9 mouse cellular contexts compared by ENCODE assay signal in the genomic region with DNA sequence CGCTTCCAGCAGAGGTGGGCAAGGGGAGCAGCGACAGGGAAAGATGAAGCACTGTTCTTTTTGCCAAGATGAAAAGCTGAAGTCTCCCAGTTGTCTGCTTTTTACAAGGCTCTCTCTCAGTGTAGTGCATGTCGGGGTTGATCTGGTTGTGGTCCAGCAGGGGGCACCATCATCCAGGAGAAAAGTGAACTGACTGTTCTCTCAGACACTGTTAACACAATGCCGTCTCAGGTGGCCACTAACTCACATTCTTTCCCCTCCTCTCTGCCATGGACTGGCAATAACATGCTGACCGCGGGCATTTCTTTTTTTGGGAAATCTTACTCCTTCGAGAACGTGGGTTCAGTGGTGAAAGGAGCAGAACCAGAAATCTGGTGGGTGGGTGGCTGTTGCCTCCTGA. TPM values are rescaled to one million over a fixed set of nuclear protein-coding genes. Genes with fewer than 3 reads are reported as not detected.
DNase-seq lines count a peak whose midpoint lies in the region; ATAC-seq and TF ChIP-seq lines count a peak whose summit lies in the region.
"Had no signal": no experiment of that assay in that cellular context is flagged by ENCODE, and none has a peak within 500 bp of the region (broad histone marks: within the 10 kb centered on the region; RNA-seq: fewer than 3 reads in every experiment).

No protein-coding gene starts in this region.

- H3K9ac ChIP-seq in lung, embryonic 15.5 days: no peak overlapping the region
- H3K9ac ChIP-seq: heart, embryonic 13.5 days had no signal

- no peak overlapping the region for H3K4me3 ChIP-seq in G1E (ENCODE audit: low read depth, low read length)
- H3K4me3 ChIP-seq in cerebellum, adult 2 months (replicated peaks; ENCODE audit: insufficient read depth, low read depth, low read length): no peak overlapping the region
- no peak overlapping the region for H3K4me3 ChIP-seq in hindbrain, embryonic 10.5 days
- H3K4me3 ChIP-seq in lung, embryonic 15.5 days: no peak overlapping the region
- no peak overlapping the region for H3K4me3 ChIP-seq in thymus, adult 2 months (ENCODE audit: control insufficient read depth, insufficient read depth, low read length)
- H3K4me3 ChIP-seq: heart, embryonic 13.5 days had no signal

- ATAC-seq in G1E (ENCODE audit: extremely low read depth, insufficient number of reproducible peaks, low FRiP score, poor library complexity, severe bottlenecking): no peak; the same call in 1 of the 2 replicates
- peak; percentile 76; the same call in 1 of the 2 replicates for ATAC-seq in lung, embryonic 15.5 days (ENCODE audit: borderline replicate concordance, extremely low read depth, low FRiP score, low TSS enrichment)

- H3K36me3 ChIP-seq in G1E (replicated peaks): peaks cover 85% of the 10 kb centered on the region
- peaks cover 94% of the 10 kb centered on the region for H3K36me3 ChIP-seq in hindbrain, embryonic 10.5 days
- H3K36me3 ChIP-seq in lung, embryonic 15.5 days: peaks cover 85% of the 10 kb centered on the region
- H3K36me3 ChIP-seq in thymus, adult 2 months (ENCODE audit: control insufficient read depth, insufficient read depth, low read length): peaks cover 48% of the 10 kb centered on the region

- peaks cover 5% of the 10 kb centered on the region; the same call in 1 of the 2 replicates for H3K4me1 ChIP-seq in G1E (ENCODE audit: insufficient read depth, low read depth, low read length)
- H3K4me1 ChIP-seq in cerebellum, adult 2 months (ENCODE audit: control insufficient read depth, insufficient read depth, low read length): no peaks in the 10 kb centered on the region; the same call in 1 of the 2 replicates
- no peaks in the 10 kb centered on the region for H3K4me1 ChIP-seq in hindbrain, embryonic 10.5 days (replicated peaks)
- H3K4me1 ChIP-seq in lung, embryonic 15.5 days: no peaks in the 10 kb centered on the region
- H3K4me1 ChIP-seq in thymus, adult 2 months (replicated peaks; ENCODE audit: control insufficient read depth, insufficient read depth, low read length): no peaks in the 10 kb centered on the region
- H3K4me1 ChIP-seq: heart, embryonic 13.5 days had no signal

- peaks cover 18% of the 10 kb centered on the region for H3K9me3 ChIP-seq in G1E (replicated peaks)
- H3K9me3 ChIP-seq in hindbrain, embryonic 10.5 days: no peaks in the 10 kb centered on the region
- H3K9me3 ChIP-seq in lung, embryonic 15.5 days: no peaks in the 10 kb centered on the region
- H3K9me3 ChIP-seq: heart, embryonic 13.5 days had no signal

- DNase-seq in G1E (ENCODE audit: low spot score): peak; percentile 41
- DNase-seq in cerebellum, adult 2 months: peak; percentile 62 to 77
- DNase-seq in forelimb bud, embryonic 11.5 days (ENCODE audit: low read depth, low spot score): peak; percentile 80
- peak; percentile 71 for DNase-seq in hindbrain, embryonic 10.5 days (ENCODE audit: low spot score)
- peak; percentile 59 for DNase-seq in layer of hippocampus, adult 9-10 months (ENCODE audit: low spot score)
- DNase-seq in ovary, postnatal 10 days (ENCODE audit: low spot score): peak; percentile 34
- peak; percentile 80 for DNase-seq in thymus, adult 2 months

- H3K27ac ChIP-seq in cerebellum, adult 2 months (ENCODE audit: insufficient read depth, low read length): no peak overlapping the region
- H3K27ac ChIP-seq in hindbrain, embryonic 10.5 days: no peak overlapping the region
- H3K27ac ChIP-seq in lung, embryonic 15.5 days: no peak overlapping the region
- H3K27ac ChIP-seq in thymus, adult 2 months (ENCODE audit: control insufficient read depth, insufficient read depth, low read length): no peak overlapping the region
- H3K27ac ChIP-seq: heart, embryonic 13.5 days had no signal

- 30% methylated on average over 8 of the region's 8 CpGs for WGBS in cerebellum, adult 2 months
- 39% methylated on average over 8 of the region's 8 CpGs for WGBS in hindbrain, embryonic 10.5 days
- 31% methylated on average over 8 of the region's 8 CpGs for WGBS in lung, embryonic 15.5 days
- 57% methylated on average over 8 of the region's 8 CpGs for WGBS in thymus, adult 2 months

- peak; percentile 64 for TF ChIP-seq CTCF in G1E (IDR thresholded peaks at IDR 0.05; ENCODE audit: low read depth, low read length)
- peak; percentile 87 for TF ChIP-seq CTCF in cerebellum, adult 2 months (IDR thresholded peaks at IDR 0.05; ENCODE audit: borderline replicate concordance, insufficient read depth, low read depth, low read length)
- TF ChIP-seq CTCF in thymus, adult 2 months (IDR thresholded peaks at IDR 0.05; ENCODE audit: borderline replicate concordance, control insufficient read depth, extremely low read depth, insufficient read depth, low read length, poor library complexity): no peak

- no peak for TF ChIP-seq POLR2A in cerebellum, adult 2 months (IDR thresholded peaks at IDR 0.05; ENCODE audit: borderline replicate concordance, insufficient read depth, low read length)
- no peak for TF ChIP-seq POLR2A in thymus, adult 2 months (IDR thresholded peaks at IDR 0.05; ENCODE audit: control insufficient read depth, extremely low read depth, insufficient read depth, low read length, poor library complexity)

- no peak overlapping the region for H3K4me2 ChIP-seq in lung, embryonic 15.5 days
- H3K4me2 ChIP-seq: heart, embryonic 13.5 days had no signal

- no peaks in the 10 kb centered on the region for H3K27me3 ChIP-seq in G1E (ENCODE audit: insufficient read depth, low read length)
- no peaks in the 10 kb centered on the region for H3K27me3 ChIP-seq in cerebellum, adult 2 months (ENCODE audit: control insufficient read depth, insufficient read depth, low read length)
- H3K27me3 ChIP-seq in hindbrain, embryonic 10.5 days (ENCODE audit: insufficient read depth, poor library complexity, severe bottlenecking): no peaks in the 10 kb centered on the region
- no peaks in the 10 kb centered on the region for H3K27me3 ChIP-seq in lung, embryonic 15.5 days
- no peaks in the 10 kb centered on the region for H3K27me3 ChIP-seq in thymus, adult 2 months (ENCODE audit: control insufficient read depth, insufficient read depth, low read length)
- H3K27me3 ChIP-seq: heart, embryonic 13.5 days had no signal

RNA-seq across cellular contexts. Expression of gene Mat2a, which starts 11.3 kb away (rescaled TPM):
- total RNA-seq in G1E (2014; fragmentation: Nextera tagmentation) (355 and 414 TPM in 2 replicates), G1E (2017) (275 and 294 TPM in 2 replicates)
- polyA plus RNA-seq in G1E (2012): 24.9 and 34.2 TPM in 2 replicates
- polyA plus RNA-seq in cerebellum, adult 2 months (2012; rRNA removed): 187 and 200 TPM in 2 replicates
- 320 and 408 TPM in 2 replicates for polyA plus RNA-seq in hindbrain, embryonic 10.5 days (2016; fragmentation: Nextera tagmentation; extraction: Ambion mirVana)
- 333 and 355 TPM in 2 replicates for polyA plus RNA-seq in lung, embryonic 15.5 days (2015; fragmentation: Nextera tagmentation; extraction: Ambion mirVana)
- 140 and 162 TPM in 2 replicates for polyA plus RNA-seq in thymus, adult 2 months (2012; rRNA removed)

RNA-seq across cellular contexts. Expression of gene Ggcx, which starts 13.9 kb away (rescaled TPM):
- 25.9 and 27.8 TPM in 2 replicates for total RNA-seq in G1E (2014; fragmentation: Nextera tagmentation)
- 9.2 and 12.4 TPM in 2 replicates for total RNA-seq in G1E (2017)
- 6.5 and 6.7 TPM in 2 replicates for polyA plus RNA-seq in G1E (2012)
- polyA plus RNA-seq in cerebellum, adult 2 months (2012; rRNA removed): 22.9 and 23.5 TPM in 2 replicates
- polyA plus RNA-seq in hindbrain, embryonic 10.5 days (2016; fragmentation: Nextera tagmentation; extraction: Ambion mirVana): 18.5 and 19.6 TPM in 2 replicates
- 36.5 and 40.0 TPM in 2 replicates for polyA plus RNA-seq in lung, embryonic 15.5 days (2015; fragmentation: Nextera tagmentation; extraction: Ambion mirVana)
- 14.0 and 15.3 TPM in 2 replicates for polyA plus RNA-seq in thymus, adult 2 months (2012; rRNA removed)

RNA-seq across cellular contexts. Expression of gene Vamp8, which starts 37.5 kb away (rescaled TPM):
- total RNA-seq in G1E (2014; fragmentation: Nextera tagmentation): 58.1 and 72.6 TPM in 2 replicates
- 516 and 572 TPM in 2 replicates for total RNA-seq in G1E (2017)
- 147 and 261 TPM in 2 replicates for polyA plus RNA-seq in G1E (2012)
- 57.0 and 62.2 TPM in 2 replicates for polyA plus RNA-seq in cerebellum, adult 2 months (2012; rRNA removed)
- polyA plus RNA-seq in hindbrain, embryonic 10.5 days (2016; fragmentation: Nextera tagmentation; extraction: Ambion mirVana): 40.7 and 43.5 TPM in 2 replicates
- polyA plus RNA-seq in lung, embryonic 15.5 days (2015; fragmentation: Nextera tagmentation; extraction: Ambion mirVana): 179 and 194 TPM in 2 replicates
- polyA plus RNA-seq in thymus, adult 2 months (2012; rRNA removed): 104 and 149 TPM in 2 replicates

RNA-seq across cellular contexts. Expression of gene Vamp5, which starts 47.8 kb away (rescaled TPM):
- total RNA-seq in G1E (2014; fragmentation: Nextera tagmentation) (187 and 244 TPM in 2 replicates), G1E (2017) (163 and 182 TPM in 2 replicates)
- polyA plus RNA-seq in G1E (2012): 133 and 183 TPM in 2 replicates
- polyA plus RNA-seq in cerebellum, adult 2 months (2012; rRNA removed): 10.6 and 11.9 TPM in 2 replicates
- 13.6 and 15.8 TPM in 2 replicates for polyA plus RNA-seq in hindbrain, embryonic 10.5 days (2016; fragmentation: Nextera tagmentation; extraction: Ambion mirVana)
- polyA plus RNA-seq in lung, embryonic 15.5 days (2015; fragmentation: Nextera tagmentation; extraction: Ambion mirVana): 34.5 and 37.5 TPM in 2 replicates
- 18.2 and 24.0 TPM in 2 replicates for polyA plus RNA-seq in thymus, adult 2 months (2012; rRNA removed)
